Mouse (Mus musculus) cerebellum, adult 2 months (tissue): ENCODE measurements around the gene Dnaaf2. TPM values are rescaled to one million over a fixed set of nuclear protein-coding genes. Genes with fewer than 3 reads are reported as not detected.

Source experiments
- DNase-seq, 2 experiments: peaks; one replicate each; pipeline ENCODE4 v3.0.0; 2021
- H3K27ac ChIP-seq: fragments of 200-500 bp; 2 replicates; pipeline ENCODE4 v1.5.1; 2012; ENCODE audit warnings: low read length, control low read depth, inconsistent platforms; ENCODE audit not compliant: insufficient read depth
- H3K27me3 ChIP-seq: fragments of 200-500 bp; 2 replicates; pipeline ENCODE4 v1.6.1; 2012; ENCODE audit warnings: inconsistent platforms, mild to moderate bottlenecking, low read length, moderate library complexity; ENCODE audit not compliant: control insufficient read depth, insufficient read depth
- H3K4me1 ChIP-seq: fragments of 200-500 bp; 2 replicates; pipeline ENCODE4 v1.6.1; 2011; ENCODE audit warnings: low read length; ENCODE audit not compliant: control insufficient read depth, insufficient read depth
- H3K4me3 ChIP-seq: fragments of 200-500 bp; replicated peaks from 2 replicates; pipeline ENCODE3; 2011; ENCODE audit warnings: mild to moderate bottlenecking, low read depth, low read length, control low read depth; ENCODE audit not compliant: insufficient read depth
- CTCF ChIP-seq: fragments of 200-500 bp; IDR thresholded peaks from 2 replicates; pipeline ENCODE4 v1.5.1; 2011; ENCODE audit warnings: low read depth, mild to moderate bottlenecking, control low read depth, low read length, moderate library complexity, borderline replicate concordance; ENCODE audit not compliant: insufficient read depth
- POLR2A ChIP-seq: fragments of 200-500 bp; IDR thresholded peaks from 2 replicates; pipeline ENCODE4 v1.6.1; 2011; ENCODE audit warnings: low read length, control low read depth, borderline replicate concordance; ENCODE audit not compliant: insufficient read depth
- WGBS: fragments of 180-500 bp; shearing (Covaris S2); methylation state at CpG from one replicate; pipeline ENCODE4 v1.1.7; 2018; 5-methylcytosine and 5-hydroxymethylcytosine counted together
- polyA plus RNA-seq: library from polyadenylated mRNA; depleted of rRNA; stranded (reverse); fragments of >200 nt; gene quantifications from 2 replicates; pipeline ENCODE4 v1.2.3, GENCODE M21; 2012; rRNA removed

Dnaaf2 gene
- polyA plus RNA-seq, 1 experiment = 2.6 TPM

DNA sequence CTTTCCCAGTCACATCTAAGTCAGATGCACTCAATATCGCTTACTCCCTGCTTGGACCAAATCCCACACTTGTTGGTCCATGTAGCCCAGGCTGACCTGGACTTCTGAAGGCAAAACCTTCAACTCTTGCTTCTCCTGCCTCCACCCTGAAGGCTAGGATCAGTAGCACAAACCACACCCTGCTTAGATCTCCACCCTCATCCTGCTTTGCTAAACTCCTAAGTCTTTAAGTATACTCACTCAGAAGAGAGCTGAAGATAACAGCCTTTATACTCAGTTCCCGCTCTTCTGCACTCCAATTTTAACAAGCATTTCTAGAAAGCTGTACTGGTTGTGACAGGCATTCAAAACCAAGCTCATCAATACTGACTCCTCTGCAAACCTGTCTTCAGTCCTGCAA is 41.1 kb downstream of the Dnaaf2 start:
- Histone ChIP-seq H3K27ac (no peak overlapping the region), H3K4me1 (no peaks in the 10 kb centered on the region), H3K27me3 (no peaks in the 10 kb centered on the region), H3K4me3 (no peak overlapping the region)
- whole genome bisulfite sequencing = 99% methylated on average over 2 of the region's 2 CpGs
- no peak for TF ChIP-seq POLR2A
- no peak for TF ChIP-seq CTCF
- DNase-seq = no peak

DNA sequence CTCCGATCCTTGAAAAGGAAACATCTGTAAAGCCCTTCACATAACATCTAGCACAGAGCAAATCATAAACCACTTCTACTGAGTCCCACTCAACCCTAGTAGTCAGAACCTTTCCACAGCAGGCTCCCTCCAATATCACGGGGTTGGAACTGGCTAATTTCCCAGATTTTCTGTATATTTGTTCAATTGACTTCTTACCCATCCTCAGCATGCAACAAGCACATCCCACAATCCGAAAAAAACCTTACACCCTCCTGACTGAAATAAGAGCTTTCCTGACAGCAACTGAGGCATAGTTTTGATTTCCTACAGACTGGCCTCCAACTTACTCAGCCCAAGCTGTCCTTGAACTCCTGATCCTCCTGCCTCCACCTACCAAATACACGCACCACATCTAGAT is 41.8 kb downstream of the Dnaaf2 start:
- no peak for TF ChIP-seq CTCF
- TF ChIP-seq POLR2A = no peak
- no peak for DNase-seq

DNA sequence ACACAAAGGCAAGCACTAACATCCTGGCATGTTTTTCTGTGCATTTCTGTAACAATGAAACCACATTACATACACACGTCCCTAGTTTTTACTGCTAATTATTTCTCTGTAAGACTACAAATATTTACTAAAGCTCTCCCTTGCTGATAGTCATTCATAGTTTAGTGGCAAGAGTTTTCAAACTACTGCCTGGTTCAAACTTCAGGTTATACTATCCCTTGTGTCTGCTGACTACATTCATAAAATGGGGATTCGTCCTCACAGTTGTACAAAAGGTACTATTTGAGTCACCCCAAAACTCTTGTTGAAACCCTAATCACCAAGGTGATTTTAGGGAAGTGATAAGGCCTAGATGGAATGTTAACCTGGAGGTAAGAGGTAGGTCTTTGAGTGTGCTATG is 42.3 kb downstream of the Dnaaf2 start:
- H3K4me3 ChIP-seq = no peak overlapping the region
- no peaks in the 10 kb centered on the region for H3K4me1 ChIP-seq
- no peaks in the 10 kb centered on the region for H3K27me3 ChIP-seq
- 85% methylated on average over 2 of the region's 2 CpGs for WGBS
- no peak for DNase-seq
- no peak overlapping the region for H3K27ac ChIP-seq
- TF ChIP-seq CTCF (no peak), POLR2A (no peak)

More for the DNA sequence above, 41.8 kb downstream of the Dnaaf2 start:
- H3K4me3 ChIP-seq = no peak overlapping the region
- WGBS = 67% methylated on average over 4 of the region's 4 CpGs
- no peaks in the 10 kb centered on the region for H3K4me1 ChIP-seq
- no peak overlapping the region for H3K27ac ChIP-seq
- H3K27me3 ChIP-seq = no peaks in the 10 kb centered on the region

DNA sequence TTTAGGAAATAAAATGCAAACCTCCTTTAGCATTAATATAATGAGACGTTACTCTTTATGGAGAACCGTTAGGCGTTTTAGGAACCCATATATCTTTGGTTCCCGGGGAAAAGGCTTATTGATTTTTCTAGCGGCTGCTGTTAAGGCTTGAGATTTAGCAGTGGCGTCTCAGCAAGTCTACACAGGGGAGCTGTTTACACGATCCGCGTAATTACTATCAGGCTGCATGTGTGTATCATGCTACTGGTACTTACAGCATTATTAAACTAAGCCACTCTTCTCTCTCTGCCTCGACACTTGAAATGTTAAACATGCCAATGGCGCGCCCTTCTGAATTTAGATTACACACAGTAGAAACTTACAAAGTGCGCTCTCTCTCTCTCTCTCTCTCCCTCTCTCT is 48.2 kb downstream of the Dnaaf2 start:
- Histone ChIP-seq H3K27me3 (no peaks in the 10 kb centered on the region), H3K4me3 (no peak overlapping the region), H3K4me1 (no peaks in the 10 kb centered on the region), H3K27ac (no peak overlapping the region)
- no peak for DNase-seq
- WGBS = 89% methylated on average over 13 of the region's 13 CpGs
- no peak for TF ChIP-seq POLR2A
- TF ChIP-seq CTCF = no peak

DNA sequence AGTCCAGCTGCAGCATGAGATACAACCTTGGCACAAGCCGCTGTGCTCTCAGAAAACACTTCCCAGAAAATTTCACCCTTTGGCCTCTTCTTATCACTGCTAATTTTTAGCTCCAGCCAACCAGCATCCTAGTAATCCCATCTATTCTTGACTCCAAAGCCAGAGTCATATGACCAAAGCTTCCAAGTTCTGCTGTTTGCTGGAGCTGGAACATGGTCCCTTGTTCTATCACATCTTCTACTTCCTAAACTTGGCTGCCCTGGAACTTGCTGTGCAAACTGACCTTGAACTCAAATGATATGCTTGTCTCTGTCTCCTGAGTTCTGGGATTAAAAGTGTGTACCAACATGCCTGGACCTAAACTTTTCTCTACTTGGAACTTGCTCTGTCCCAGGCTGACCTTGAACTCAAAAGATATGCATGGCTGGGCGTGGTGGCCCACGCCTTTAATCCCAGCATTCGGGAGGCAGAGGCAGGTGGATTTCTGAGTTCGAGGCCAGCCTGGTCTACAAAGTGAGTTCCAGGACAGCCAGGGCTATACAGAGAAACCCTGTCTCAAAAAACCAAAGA is 51.0 kb downstream of the Dnaaf2 start:
- Histone ChIP-seq H3K27me3 (no peaks in the 10 kb centered on the region), H3K27ac (no peak overlapping the region), H3K4me3 (no peak overlapping the region), H3K4me1 (no peaks in the 10 kb centered on the region)
- TF ChIP-seq POLR2A (no peak), CTCF (no peak)
- no peak for DNase-seq
- 95% methylated on average over 5 of the region's 5 CpGs for WGBS

DNA sequence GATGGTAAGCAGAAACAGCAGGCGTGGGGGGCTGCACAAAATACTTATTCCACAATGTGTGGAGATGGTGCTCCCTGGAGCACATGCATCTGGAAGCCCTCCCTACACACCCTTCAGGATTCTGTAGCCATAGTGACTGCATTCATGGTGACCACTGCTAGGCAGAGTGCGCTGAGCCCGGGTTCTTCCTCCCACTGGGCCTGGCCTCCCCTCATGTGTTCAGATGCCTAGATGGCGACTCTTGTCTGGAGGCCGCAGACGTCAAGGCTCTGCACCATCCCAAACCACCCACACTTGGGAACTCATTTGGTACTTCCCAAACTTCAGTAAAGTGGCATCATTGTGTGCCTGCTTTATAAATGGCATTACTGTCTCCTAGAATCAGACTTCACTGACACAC is 54.8 kb downstream of the Dnaaf2 start:
- no peaks in the 10 kb centered on the region for H3K4me1 ChIP-seq
- DNase-seq = no peak
- WGBS = 53% methylated on average over 6 of the region's 6 CpGs
- H3K27ac ChIP-seq = no peak overlapping the region
- no peak overlapping the region for H3K4me3 ChIP-seq
- H3K27me3 ChIP-seq = no peaks in the 10 kb centered on the region
- TF ChIP-seq CTCF = no peak
- no peak for TF ChIP-seq POLR2A

DNA sequence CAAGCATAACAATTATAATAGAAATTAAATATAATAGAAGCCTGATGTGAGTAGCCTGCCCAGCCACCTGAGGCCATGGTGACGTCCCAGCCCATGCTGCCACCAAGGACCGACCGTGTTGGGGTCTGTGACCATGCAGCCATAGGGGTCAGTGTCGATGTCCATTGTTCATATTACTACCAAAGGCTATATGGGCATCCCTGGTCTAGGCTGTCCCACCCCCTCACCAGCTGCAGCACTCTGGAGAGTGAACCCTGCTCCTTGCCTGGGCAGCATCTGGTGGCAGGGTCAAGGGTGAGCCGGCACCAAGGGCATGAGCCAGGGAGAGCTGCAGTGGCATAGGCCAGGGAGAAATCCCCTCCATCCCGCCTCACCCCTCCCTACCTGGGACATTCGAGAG is 58.4 kb downstream of the Dnaaf2 start:
- no peaks in the 10 kb centered on the region for H3K27me3 ChIP-seq
- TF ChIP-seq CTCF = no peak
- TF ChIP-seq POLR2A = no peak
- no peak overlapping the region for H3K27ac ChIP-seq
- 92% methylated on average over 7 of the region's 7 CpGs for WGBS
- no peak for DNase-seq
- no peak overlapping the region for H3K4me3 ChIP-seq
- no peaks in the 10 kb centered on the region for H3K4me1 ChIP-seq

DNA sequence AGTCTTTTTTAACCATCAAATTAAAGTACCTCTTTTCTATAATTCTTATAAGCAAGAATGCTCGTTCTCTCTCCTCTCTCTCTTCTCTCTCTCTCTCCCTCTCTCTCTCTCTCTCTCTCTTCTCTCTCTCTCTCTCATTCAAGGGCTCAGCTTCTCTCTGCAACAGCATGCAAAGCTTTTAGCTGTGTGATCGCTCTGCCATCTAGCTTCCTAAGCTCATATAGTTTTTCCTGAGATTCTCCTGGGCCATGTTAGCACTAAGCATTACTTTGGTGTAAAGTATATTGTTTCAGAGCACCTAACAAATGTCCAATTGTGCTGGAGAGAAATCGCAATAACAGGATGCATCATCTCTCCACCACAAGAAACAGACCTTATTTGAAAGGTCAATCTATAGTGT is 59.0 kb downstream of the Dnaaf2 start:
- WGBS = 95% methylated on average over 3 of the region's 3 CpGs
- H3K4me3 ChIP-seq = no peak overlapping the region
- no peaks in the 10 kb centered on the region for H3K27me3 ChIP-seq
- no peak for DNase-seq
- no peak overlapping the region for H3K27ac ChIP-seq
- H3K4me1 ChIP-seq = no peaks in the 10 kb centered on the region
- TF ChIP-seq POLR2A (no peak), CTCF (no peak)

Other genes starting within 250 kb of the Dnaaf2 start
- gene Rps29, start 39.2 kb downstream of the Dnaaf2 start, polyA plus RNA-seq = 1,000 and 1,063 TPM in 2 replicates
- gene Lrr1, start 29.6 kb downstream of the Dnaaf2 start, polyA plus RNA-seq = 0.15 TPM in 1 of 2 replicates, not detected in the other
- gene Rpl36al, start 14.3 kb downstream of the Dnaaf2 start, polyA plus RNA-seq = 321 and 360 TPM in 2 replicates
- 15.9 and 16.4 TPM in 2 replicates for gene Mgat2, start 14.3 kb downstream of the Dnaaf2 start, polyA plus RNA-seq
- 2.0 and 3.2 TPM in 2 replicates for gene Gm49383, start 1.3 kb downstream of the Dnaaf2 start, polyA plus RNA-seq
- 4.4 and 4.5 TPM in 2 replicates for gene Gm49384, start 5.8 kb upstream of the Dnaaf2 start, polyA plus RNA-seq
- 1.1 and 1.6 TPM in 2 replicates for gene Pole2, start 29.8 kb upstream of the Dnaaf2 start, polyA plus RNA-seq
- gene Klhdc1, start 42.7 kb upstream of the Dnaaf2 start, polyA plus RNA-seq = 10.2 and 11.5 TPM in 2 replicates
- gene Klhdc2, start 98.3 kb upstream of the Dnaaf2 start, polyA plus RNA-seq = 150 and 158 TPM in 2 replicates
- gene Nemf, start 158.7 kb upstream of the Dnaaf2 start, polyA plus RNA-seq = 42.6 and 43.8 TPM in 2 replicates
- 67.3 and 67.6 TPM in 2 replicates for gene Arf6, start 173.7 kb upstream of the Dnaaf2 start, polyA plus RNA-seq
- 0.33 and 0.61 TPM in 2 replicates for gene Gm9887, start 174.0 kb upstream of the Dnaaf2 start, polyA plus RNA-seq